Mouse (Mus musculus): ENCODE results near the gene Gpsm1.

The Gpsm1 gene

DNA sequence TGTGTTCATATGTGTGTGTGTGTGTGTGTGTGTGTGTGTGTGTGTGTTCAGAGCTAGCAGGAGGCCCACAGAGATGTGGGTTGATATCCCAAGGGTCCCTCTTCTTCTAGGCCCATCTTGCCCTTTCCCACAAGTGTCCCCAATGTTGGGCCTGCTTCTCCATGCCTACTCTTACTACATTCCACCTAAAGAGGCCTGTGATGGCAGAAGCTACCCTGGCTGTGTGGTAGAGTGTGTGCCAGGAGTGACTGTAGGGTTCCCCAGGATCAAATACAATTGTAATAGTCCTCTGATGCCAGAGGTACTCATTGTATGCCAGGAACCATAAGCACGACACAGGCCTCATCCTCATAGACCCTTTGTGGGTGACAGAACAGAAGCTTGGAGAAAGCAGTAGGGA, 1.9 kb upstream of the Gpsm1 start:
- no peak for DNase-seq

DNA sequence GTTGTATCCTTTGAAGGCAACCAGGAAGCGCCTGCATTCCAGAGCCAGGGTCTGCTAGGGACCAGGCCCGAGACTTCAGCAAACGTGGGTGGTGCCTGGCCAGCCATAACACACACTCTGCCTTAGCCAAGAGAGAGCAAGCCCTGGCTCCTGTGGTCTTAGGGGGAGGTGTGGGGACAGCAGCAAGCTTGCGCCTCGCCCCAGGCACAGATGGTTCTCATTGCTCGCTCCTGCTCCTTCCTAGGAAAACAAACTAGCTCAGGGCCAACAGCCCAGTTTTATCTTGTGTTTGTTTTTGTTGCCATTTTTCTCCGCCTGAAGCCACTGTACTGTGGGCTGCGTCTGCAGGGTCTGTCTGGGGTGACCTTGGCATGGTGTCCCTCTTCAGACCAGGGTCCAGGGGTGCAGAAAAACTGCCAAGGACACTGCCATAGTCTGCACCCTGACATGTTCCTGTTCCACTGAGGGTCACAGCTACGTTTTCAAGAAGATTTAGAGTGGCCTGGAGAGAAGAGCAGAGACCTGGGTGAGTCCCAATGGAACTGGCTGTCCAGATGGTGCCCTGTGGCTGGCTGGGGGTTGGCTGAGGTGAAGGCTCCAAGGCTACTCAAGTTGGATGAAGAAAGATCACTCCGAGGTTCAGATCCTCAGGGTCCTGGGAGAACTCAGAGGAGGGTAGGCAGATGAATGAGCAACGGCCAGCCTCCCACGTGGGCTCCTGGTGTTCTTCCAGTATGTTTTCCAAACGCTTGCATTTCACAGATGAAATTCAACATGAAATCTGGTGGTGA, 839 bp upstream of the Gpsm1 start:
- DNase-seq, result no peak

DNA sequence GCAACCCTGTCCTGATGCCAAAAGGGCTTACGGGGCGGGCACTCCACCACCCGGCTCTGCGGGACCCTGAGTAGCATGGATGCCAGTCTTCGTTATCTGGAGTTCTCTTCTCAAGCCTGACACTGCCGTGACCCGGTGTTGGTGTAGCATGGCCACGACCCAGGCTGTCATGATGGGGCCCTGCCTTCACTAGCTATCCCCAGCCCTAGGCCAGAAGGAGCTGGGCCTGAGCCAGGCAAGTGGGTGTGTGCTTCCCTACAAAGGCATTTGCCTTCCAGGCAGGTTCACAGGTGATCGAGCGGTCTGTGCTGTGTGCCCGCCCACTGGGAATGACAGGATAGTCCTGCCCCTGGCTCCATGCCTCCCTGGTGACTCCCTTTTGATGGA, 603 bp downstream of the Gpsm1 start:
- peak; percentile 55 for DNase-seq

DNA sequence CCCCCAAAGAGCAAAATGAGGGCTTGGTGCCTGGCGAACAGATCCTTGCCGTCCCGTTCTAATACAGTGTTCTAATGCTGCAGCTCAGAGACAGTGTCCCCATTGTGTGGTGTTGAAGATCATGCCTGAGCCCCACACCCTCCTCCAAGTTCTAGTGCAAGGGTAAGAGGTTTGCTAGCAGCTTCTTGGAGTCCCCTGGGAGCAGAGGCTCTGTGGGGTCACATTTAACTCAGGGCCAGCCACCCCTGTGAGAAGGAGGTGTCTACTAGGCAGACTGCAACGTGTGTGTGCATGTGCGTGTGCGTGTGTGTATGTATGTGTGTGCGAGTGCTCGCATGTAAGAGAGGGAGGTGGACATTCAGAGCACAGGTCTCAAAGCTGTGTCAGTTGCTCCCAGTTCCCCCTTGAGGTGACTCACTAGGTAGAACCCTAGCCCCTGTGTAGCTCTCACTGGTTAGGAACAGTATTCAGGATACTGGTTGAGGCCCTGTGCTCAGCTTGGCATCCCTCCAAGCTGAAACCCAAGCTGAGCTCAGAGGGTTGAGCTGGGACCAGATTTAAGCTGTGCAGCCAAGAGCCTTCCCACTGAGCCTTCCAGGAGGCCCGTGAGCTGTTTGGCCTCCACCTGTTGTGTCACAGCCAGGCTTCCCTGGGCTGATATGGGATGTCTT, 1.4 kb downstream of the Gpsm1 start:
- DNase-seq, result peak; percentile 43

DNA sequence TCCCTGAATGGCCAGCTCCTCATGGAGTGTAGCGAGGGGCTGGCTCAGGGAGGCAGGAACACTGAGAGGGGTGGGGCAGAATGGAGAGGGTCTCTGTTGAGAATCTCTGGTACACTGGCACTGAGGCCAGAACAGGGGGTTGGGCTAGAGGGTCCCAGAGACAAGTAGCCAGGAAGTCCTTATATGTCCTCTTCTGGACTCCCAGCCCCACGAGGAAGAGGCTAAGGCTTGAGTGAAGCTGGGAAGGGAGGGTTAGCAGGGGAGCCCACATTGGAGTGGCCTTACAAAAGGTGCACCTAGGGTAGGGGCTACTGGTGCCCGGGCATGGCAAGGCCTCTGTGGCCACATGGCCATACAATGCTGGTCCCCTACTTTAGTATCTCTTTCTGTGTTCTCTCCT, 2.1 kb downstream of the Gpsm1 start:
- DNase-seq, result no peak

DNA sequence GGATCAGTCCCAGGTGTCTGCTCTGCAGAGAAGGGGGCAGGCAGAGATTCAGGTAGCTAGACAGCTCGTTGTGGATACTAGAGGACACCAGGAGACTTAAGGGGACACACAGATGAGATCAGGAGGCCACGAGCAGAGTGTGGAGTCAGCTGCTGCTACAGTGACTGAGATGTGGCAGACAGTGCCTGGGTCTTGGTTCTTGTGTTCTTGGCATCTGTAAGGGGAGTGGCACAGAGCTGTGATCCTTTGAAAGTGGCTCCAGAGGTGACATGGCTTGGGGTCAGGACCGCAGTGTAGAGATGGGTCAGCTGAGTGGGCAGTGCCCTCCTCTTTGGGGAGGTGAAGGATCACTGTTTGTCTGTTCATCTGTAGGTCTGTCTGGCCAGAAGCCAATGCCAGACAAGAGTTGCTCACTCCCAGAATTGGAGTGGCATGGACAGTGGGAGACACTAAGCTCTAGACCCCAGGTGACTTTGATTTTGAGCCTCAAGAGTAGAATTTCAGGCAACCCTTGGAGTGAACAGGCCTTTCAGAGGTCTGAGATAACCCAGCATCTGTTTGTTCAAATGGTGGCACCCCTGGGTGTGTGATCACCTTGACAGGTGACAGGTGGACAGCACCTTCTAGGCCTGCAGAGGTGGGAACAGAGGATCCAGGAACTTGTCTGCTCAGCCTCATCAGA, 2.8 kb downstream of the Gpsm1 start:
- DNase-seq, result no peak

DNA sequence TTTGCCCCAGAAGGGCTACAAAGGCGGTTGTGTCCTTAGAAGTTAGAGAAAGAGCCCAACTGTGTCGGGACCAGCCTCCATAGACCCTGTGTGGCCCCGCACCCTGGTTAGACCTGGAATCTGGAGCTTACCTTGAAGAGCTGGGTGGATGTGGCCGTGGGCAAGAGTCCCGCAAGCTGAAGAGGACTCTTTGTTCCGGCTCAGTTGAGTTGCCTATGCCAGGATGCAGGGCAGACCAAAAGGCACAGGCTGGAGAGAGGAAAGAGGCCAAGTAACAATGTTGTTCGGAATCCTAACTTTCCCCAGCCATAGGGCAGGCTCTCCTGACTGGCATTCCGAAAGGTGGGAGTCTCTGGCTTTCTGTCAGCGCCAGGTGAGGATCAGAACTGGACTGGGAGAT, 3.8 kb downstream of the Gpsm1 start:
- no peak for DNase-seq

DNA sequence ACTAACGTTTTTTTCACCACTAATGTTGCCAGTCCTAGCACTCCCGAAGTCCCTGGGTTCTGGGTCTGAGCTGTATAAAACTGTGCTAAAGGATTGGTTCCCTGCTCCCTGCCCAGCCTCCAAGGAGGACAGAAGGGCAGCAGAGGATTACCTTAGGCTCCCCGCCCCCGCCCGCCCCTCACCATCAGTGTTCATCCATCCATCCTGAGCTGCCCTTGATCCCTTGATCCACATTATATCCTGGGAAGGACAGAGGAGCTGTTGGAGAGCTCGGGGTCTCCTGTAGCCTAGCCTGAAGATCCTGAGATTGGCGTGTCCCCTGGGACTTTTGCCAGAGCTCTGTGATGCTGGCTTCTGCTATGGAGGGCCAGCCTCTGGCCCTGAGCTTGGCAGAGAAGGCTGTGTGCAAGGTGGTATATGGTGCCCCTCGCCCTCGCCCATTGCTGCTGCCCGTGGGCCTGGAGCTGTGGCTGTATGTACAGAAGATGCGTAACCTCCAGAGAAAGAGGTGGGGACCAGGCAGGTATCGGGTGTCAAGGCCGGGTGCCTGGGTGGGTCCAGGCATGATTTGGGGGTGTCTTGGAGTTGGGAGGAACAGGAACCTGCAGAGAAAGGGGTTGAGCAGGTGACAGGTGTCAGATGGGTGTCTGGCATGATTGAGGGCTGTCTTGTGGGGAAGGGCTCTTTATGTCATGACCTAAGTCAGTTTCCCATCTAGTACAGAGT, 4.4 kb downstream of the Gpsm1 start:
- peak; percentile 69 for DNase-seq

DNA sequence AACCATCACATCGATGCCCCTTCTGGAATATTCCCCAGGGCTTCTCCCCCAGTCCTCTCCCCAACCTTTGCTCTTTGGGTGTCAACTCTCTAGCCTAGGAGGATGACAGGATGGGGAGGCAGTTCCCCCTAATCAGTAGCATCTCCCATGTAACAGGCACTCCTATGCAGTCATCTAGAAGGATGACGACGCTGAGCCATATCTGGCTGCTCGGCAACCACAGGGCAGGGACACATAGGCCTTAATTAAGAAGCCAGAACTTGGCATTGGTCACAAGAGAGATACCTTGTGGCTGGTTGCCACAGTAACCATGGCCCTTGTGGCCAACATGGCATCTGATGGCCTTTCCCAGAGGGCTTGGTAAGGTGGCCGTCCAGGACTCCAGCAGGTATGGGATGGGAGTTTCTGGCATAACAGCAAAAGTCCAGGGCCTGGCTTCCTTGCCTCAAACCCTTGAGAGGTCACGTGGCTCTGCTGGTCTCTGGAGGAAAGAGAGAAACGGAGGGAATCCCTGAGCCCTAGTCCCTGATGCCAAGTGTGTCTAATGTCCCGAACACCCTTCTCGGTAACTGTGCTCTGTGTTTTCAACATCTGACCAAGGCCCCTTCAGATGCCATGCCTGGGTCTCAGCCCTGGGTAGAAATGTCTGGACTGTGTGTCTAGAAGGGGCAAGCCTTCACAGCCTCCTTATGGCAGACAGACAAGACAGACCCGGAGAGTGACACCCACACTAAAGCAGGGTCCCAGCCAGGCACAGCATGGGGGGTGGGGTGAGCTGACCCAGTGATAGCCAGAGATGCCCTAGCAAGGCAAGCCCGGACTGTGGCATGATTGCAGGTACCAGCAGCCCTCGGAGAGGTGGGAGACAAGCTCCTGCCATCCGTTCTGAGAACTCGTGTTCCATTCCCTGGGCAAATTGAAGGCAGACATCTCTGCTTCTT, 5.2 kb downstream of the Gpsm1 start:
- DNase-seq, result no peak

DNA sequence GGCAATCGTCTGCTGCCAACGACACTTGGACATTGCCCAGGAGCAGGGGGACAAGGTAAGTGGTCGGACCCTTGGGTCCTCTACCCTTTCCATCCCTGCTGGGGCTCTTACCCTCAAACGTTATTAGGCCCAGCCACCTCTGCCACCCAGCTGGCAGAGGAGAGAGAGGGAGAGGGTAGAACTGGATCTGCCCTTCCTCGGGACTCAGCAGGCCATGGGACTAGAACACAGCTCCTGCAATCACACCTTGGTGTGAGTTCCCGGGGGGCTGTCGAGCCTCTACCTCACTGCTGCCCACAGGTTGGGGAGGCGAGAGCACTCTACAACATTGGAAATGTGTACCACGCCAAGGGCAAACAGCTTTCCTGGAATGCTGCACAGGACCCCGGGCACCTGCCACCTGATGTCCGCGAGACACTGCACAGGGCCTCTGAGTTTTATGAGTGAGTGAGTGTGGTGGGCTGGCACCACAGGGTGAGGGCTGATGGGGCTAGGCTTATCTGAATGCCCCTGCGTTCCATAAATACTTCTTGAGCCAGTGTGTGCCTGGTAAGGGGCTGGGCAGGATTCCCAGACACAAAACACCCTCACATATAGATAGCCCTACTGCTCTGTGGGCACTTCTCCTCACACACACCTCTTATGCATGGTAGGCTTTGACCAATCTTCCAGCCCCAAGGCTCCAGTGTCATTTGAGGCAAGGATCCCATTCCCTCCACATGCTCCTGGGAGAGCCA, 8.4 kb downstream of the Gpsm1 start:
- DNase-seq, result no peak

DNA sequence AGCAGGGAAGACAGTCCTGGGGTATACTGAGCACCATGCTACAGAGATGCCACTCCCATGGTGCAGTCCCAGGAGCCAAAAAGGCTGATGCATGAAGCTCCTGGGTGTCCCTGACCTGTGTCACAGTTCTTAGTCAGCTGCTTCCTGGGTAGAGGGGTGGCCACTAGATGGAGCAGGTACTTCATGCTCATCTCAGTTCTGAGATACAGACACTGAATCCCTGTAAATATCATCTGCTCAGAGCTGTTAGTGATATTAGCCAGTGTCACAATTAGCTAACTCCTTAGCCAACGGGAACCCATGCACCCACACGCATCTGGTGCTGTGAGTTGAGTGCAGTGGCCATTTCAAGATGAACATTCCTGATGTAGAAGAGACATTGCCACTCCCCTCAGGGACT, 9.6 kb downstream of the Gpsm1 start:
- peak; percentile 35 for DNase-seq

DNA sequence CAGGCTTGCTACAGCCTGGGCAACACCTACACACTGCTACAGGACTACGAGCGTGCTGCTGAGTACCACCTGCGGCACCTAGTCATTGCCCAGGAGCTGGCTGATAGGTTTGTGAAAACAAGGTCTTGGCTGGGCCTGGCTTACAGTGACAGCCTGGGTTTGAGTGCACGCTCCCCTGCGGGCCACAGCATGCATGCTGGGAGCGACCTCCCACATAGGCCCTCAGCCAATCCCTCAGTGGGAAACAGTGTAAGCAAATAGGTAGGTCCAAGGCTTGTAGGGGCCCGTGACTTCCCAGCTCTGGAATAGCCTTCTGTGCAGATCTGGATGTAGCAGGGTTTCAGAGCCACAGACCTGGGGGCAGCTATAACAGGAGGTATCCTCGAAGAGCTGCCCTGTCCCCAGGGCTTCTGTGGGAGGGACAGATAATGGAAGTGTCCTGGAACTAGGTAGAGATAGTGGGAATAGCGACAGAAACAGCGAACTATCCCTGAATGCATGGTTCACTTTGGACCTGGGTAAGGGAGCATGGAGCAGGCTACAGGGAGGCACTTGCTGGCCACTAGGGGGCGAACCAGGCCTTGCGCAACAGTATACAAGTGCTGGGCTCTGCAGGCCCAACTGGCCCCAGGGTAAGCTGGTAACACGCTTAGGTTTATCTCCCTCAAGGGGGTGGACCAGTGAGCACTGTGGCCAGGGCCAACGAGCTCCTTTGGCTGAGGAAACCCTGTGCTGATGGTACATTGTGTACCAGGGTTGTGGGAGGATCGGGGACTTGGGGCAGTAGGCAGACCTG, 10.3 kb downstream of the Gpsm1 start:
- DNase-seq, result peak; percentile 85

DNA sequence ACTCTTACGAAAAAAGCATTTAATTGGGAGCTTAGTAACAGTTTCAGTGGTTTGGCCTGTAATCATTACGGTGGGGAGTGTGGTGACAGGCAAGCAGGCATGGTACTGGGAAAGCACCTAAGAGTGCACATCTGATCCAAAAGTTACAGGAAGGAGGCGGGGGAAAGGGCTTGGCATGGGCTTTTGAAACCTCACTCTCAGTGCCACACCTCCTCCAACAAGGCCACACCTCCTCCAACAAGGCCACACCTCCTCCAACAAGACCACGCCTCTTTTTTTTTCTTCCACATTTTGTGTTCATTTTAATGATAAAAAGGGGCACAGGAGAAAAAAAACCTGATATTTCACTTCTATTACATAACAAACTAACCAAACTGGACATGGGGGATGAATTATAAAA, 12.5 kb downstream of the Gpsm1 start:
- no peak for DNase-seq

DNA sequence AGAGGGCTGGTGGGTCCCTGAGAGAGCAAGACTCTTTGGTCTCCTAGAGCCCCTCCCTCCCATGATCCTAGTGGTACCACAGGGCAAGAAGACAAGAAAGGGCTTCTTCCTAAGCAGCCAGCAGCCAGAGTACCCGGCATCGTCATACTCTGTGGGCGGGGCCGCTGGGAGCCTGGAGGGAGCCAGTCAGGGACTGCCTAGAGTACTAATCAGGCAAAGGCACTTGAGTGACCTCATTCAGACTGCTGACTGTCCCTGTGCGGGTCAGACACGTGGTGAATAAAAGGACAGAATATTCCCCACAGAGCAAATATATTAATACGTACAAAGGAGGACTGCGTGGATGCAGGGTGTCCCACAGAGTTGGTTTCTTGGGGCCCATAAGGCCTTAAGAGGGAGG, 14.1 kb downstream of the Gpsm1 start:
- DNase-seq, result peak; percentile 31

DNA sequence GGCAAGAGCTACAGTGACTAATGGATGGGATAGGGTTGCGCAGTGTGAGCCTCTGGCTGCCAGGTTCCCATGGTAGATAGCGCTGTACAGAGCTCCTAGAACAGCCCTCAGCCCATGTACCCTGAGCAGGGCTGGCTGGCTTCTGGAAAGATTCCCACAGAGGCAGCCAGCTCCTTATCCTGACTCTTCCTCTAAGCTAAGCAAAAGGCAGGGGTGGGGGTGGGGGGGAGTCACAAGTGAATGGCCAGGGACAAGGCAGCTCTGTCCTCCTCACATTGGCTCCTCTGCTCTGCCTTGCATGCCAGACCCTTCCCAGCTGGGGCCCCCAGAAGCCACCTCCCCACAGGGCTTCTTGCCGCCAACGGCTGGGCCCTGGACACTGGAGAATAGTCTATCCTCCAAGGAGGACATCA, 14.7 kb downstream of the Gpsm1 start:
- no peak for DNase-seq

DNA sequence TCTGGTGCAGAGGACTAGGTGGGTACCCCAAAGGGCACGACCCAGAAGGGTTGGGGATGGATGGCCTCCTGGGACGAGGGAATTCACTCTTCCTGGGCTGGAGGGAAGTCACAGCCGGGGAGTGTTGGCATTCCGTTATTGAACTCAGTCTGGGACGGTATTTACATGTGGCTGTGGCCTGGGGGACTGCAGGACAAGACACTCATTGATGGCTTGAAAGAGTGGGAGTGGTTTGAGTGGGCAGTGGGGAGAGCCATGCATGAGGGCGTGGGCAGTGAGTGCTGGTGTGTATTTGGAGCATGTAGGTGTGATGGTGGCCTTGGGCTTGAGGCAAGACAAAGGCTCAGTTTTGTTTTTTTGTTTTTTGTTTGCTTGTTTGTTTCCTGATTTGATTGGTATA, 15.4 kb downstream of the Gpsm1 start:
- no peak for DNase-seq

DNA sequence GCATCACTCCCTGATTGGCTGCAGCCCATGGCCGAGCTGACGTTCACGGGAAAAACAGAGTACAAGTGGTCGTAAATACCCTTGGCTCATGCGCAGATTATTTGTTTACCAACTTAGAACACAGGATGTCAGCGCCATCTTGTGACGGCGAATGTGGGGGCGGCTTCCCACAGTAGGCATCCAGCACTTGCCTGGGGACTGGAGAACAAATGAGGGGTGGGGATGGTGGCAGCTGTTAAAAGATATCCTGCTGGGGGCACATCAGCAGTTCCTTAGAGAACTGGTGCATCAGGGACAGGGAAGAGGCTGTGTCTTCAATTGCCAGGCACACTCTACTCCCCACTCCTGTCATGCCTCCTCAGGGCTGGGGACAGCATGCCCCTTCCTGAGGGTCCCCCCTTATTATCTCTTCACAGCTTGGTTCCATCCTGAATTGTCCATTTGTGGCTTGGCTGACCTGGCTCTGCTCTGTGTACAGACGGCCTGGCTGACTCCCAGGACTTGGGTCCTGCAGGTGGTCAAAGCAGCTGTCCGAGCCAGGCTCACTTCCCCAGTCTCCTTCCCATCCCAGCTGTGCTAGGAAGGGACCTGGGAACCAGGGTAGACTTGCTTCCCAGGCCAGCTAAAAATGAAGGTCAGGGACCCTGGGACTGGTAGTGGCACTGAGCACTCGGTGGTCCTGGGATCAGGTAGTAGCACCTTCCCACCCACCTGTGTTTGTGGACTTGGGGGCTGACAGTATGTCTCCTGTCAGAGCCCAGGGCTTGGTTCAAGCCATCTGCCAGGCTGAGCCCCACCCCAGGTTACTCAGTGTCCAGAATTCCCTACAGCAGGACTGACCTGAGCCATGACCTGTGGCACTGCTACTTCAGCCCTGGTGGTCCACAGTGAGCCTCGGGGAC, 23.2 kb downstream of the Gpsm1 start:
- peak; percentile 30 for DNase-seq

DNA sequence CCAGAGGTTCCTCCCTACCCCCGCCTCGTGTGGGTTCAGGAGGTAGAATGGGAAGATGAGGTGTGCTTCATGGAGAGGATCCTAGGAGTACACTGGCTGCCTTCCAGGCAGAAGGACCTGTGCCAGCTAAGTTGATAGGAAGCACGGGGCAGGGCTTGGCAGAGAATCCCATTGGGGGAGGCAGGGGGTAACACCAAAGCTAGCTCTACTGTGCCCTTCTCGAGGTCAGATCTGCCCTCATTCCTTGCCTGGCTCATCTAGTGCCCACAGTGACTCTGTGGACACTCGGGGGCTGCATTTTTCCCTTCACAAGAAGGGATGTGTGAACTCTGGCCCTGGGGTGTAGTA, 23.9 kb downstream of the Gpsm1 start:
- DNase-seq, result no peak

DNA sequence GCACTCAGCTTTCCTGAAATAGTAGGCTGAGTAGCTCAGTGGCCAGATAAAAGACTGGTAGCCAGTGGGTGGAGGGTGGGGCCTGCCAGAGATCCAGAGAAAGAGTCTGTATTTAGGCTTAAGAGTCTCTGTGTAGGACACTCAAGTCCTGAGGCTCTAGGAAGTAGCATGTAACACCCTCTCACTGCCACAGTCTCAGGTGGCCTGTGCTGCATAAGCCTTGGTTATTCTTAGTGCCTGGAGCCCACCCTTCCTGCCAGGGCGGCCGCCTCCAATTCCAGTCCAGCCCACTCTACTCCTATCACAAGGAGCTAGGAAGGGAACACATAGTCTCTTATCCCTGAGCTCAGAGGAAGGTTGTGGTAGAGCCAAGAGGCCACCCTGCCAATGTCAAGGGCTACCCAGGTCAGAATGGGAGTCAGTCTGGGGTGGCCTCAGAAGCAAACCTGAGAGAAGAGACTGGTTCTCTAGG, 26.2 kb downstream of the Gpsm1 start:
- DNase-seq, result no peak

DNA sequence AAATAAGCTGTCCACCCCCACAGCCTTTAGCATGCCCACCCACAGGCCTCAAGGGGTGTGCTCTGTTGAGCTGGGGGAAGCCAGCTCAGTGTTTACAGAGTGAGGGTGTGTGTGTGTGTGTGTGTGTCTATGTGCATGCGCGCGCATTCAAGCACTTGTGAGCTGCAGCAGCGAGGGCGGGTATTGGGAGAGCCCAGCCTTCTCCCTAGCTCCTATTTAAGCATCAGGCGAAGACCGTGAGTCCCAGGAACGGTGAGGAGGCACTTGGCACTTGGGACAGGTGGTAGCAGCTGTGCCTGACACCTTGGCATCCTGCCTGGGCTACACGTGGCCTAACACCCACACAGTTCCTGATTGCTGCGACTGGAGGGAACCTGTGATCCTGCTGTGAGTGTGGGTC, 26.7 kb downstream of the Gpsm1 start:
- DNase-seq, result no peak
